Mouse (Mus musculus) gastrocnemius, adult 18-20 months (tissue): ENCODE results near the gene Fuz. TPM values are rescaled to one million over a fixed set of nuclear protein-coding genes. Genes with fewer than 3 reads are reported as not detected.
A peak's percentile ranks its signal among the peaks of the same experiment; 100 is the strongest.
"Not testable (repeated sequence)": the region's sequence is repeated elsewhere in the genome, so short reads cannot be mapped to it uniquely, and the experiment has no call there.

Source experiments
- DNase-seq: peaks from one replicate; pipeline ENCODE4 v3.0.0; 2021; ENCODE audit warnings: low spot score
- total RNA-seq, 2 experiments: library from RNA; stranded (reverse); gene quantifications; 2 replicates each; pipeline ENCODE4 v1.2.3; 2021

The Fuz gene
- total RNA-seq, 2 experiments from 2014 or later = 16.6 to 17.6 TPM

- peak; percentile 68 for DNase-seq
These were observed 35.1 kb upstream of the Fuz start for GRCm38 (mm10) chr7:44860576-44861428.

GRCm38 (mm10) chr7:44861429-44861816 lies 34.5 kb upstream of the Fuz start:
- no peak for DNase-seq

- DNase-seq = no peak
These were observed 33.4 kb upstream of the Fuz start for GRCm38 (mm10) chr7:44862434-44862833.

- DNase-seq = no peak
These were observed 32.7 kb upstream of the Fuz start for GRCm38 (mm10) chr7:44863210-44863609.

- DNase-seq = no peak
These were observed 31.8 kb upstream of the Fuz start for GRCm38 (mm10) chr7:44863982-44864494.

GRCm38 (mm10) chr7:44864595-44865542 lies 31.0 kb upstream of the Fuz start:
- DNase-seq = no peak

GRCm38 (mm10) chr7:44866276-44867009 lies 29.4 kb upstream of the Fuz start:
- peak; percentile 76 for DNase-seq

GRCm38 (mm10) chr7:44867010-44867702 lies 28.7 kb upstream of the Fuz start:
- no peak for DNase-seq

GRCm38 (mm10) chr7:44867802-44868201 lies 28.1 kb upstream of the Fuz start:
- no peak for DNase-seq

GRCm38 (mm10) chr7:44868465-44868864 lies 27.4 kb upstream of the Fuz start:
- no peak for DNase-seq

- DNase-seq = peak; percentile 71
These were observed 26.8 kb upstream of the Fuz start for GRCm38 (mm10) chr7:44868919-44869696.

- DNase-seq = peak; percentile 93
These were observed 26.0 kb upstream of the Fuz start, which contains the start of gene Ptov1 for GRCm38 (mm10) chr7:44869697-44870528. Gene Ptov1, minus strand, starts transcription at chr7:44869788.

GRCm38 (mm10) chr7:44870614-44871013 lies 25.3 kb upstream of the Fuz start:
- DNase-seq = no peak

GRCm38 (mm10) chr7:44871181-44871580 lies 24.7 kb upstream of the Fuz start:
- DNase-seq = no peak

- not testable (repeated sequence) for DNase-seq
These were observed 24.1 kb upstream of the Fuz start for GRCm38 (mm10) chr7:44871774-44872173.

- no peak for DNase-seq
These were observed 18.0 kb upstream of the Fuz start for GRCm38 (mm10) chr7:44877833-44878232.

- no peak for DNase-seq
These were observed 12.8 kb upstream of the Fuz start for GRCm38 (mm10) chr7:44883036-44883435.

GRCm38 (mm10) chr7:44884637-44885036 lies 11.2 kb upstream of the Fuz start:
- no peak for DNase-seq

GRCm38 (mm10) chr7:44886964-44887363 lies 8.9 kb upstream of the Fuz start:
- no peak for DNase-seq
